Mouse (Mus musculus) CH12.LX (cell line): Measurements from ENCODE around the gene Ccno. TPM values are rescaled to one million over a fixed set of nuclear protein-coding genes. Genes with fewer than 3 reads are reported as not detected.

Experiments
- DNase-seq: peaks from one replicate; pipeline ENCODE4 v3.0.0-alpha.2; 2013; ENCODE audit errors: extremely low read depth
- H3K27ac ChIP-seq: 2 replicates; pipeline ENCODE4 v1.5.1; 2012; ENCODE audit warnings: low read depth, mild to moderate bottlenecking, control low read depth, moderate library complexity; ENCODE audit not compliant: insufficient read depth
- H3K27me3 ChIP-seq: replicated peaks from 2 replicates; pipeline ENCODE3; 2012; ENCODE audit warnings: inconsistent platforms
- H3K36me3 ChIP-seq, 2 experiments: replicated peaks in 1 of 2; 2 replicates each; pipeline versions ENCODE3 to v1.6.1; 2012; ENCODE audit warnings: inconsistent platforms in 1 of 2, low read length in 1 of 2, mild to moderate bottlenecking in 1 of 2, mixed read lengths in 1 of 2, moderate library complexity in 1 of 2; ENCODE audit not compliant: control insufficient read depth in 1 of 2, insufficient read depth in 1 of 2
- H3K4me1 ChIP-seq, 2 experiments: 2 replicates each; pipeline ENCODE4 v1.6.1; 2012; ENCODE audit warnings: inconsistent platforms in 1 of 2, moderate library complexity in 1 of 2; ENCODE audit not compliant: insufficient read depth in 2 of 2, control insufficient read depth in 1 of 2
- H3K4me2 ChIP-seq: 2 replicates; pipeline ENCODE4 v1.6.1; 2012; ENCODE audit warnings: low read depth, mild to moderate bottlenecking, control low read depth; ENCODE audit not compliant: poor library complexity, insufficient read depth, severe bottlenecking
- H3K4me3 ChIP-seq, 3 experiments: fragments of 150-350 bp in 1 of 3; sonication (generic) in 1 of 3; replicated peaks in 1 of 3; 2 replicates each; pipeline versions ENCODE3 to v1.5.1; 2011 to 2012; ENCODE audit warnings: low read depth in 2 of 3, low read length in 2 of 3, mild to moderate bottlenecking in 2 of 3, moderate library complexity in 2 of 3, control low read depth in 1 of 3, improper control_type of control experiment in 1 of 3, inconsistent platforms in 1 of 3, mixed read lengths in 1 of 3; ENCODE audit not compliant: poor library complexity in 1 of 3
- H3K79me2 ChIP-seq: replicated peaks from 2 replicates; pipeline ENCODE4 v1.6.1; 2012; ENCODE audit warnings: mild to moderate bottlenecking, moderate library complexity; ENCODE audit not compliant: control insufficient read depth, poor library complexity, insufficient read depth, severe bottlenecking; ENCODE audit errors: extremely low read depth
- H3K9ac ChIP-seq: 2 replicates; pipeline ENCODE4 v1.6.1; 2012; ENCODE audit warnings: low read depth, mild to moderate bottlenecking, control low read depth, moderate library complexity; ENCODE audit not compliant: insufficient read depth
- H3K9me3 ChIP-seq: replicated peaks from 2 replicates; pipeline ENCODE3; 2012; ENCODE audit warnings: low read length, inconsistent platforms, mixed read lengths
- BHLHE40 ChIP-seq: IDR thresholded peaks from 2 replicates; pipeline ENCODE4 v1.6.1; 2011; ENCODE audit warnings: mild to moderate bottlenecking, low read depth, low read length, improper control_type of control experiment
- CTCF ChIP-seq, 2 experiments: IDR thresholded peaks in 1 of 2; conservative IDR thresholded peaks in 1 of 2; 2 replicates each; pipeline ENCODE4 v1.5.1; 2011 to 2012; ENCODE audit warnings: low read depth in 2 of 2, low read length in 2 of 2, improper control_type of control experiment in 1 of 2, inconsistent platforms in 1 of 2, mild to moderate bottlenecking in 1 of 2, moderate library complexity in 1 of 2
- EP300 ChIP-seq: IDR thresholded peaks from 2 replicates; pipeline ENCODE4 v1.6.1; 2011; ENCODE audit warnings: low read length, improper control_type of control experiment
- ETS1 ChIP-seq: conservative IDR thresholded peaks from 2 replicates; pipeline ENCODE4 v1.6.1; 2012; ENCODE audit warnings: low read depth, mild to moderate bottlenecking, inconsistent platforms, low read length, improper control_type of control experiment, moderate library complexity
- IRF4 ChIP-seq: IDR thresholded peaks from 2 replicates; pipeline ENCODE4 v1.6.1; 2014; ENCODE audit warnings: low read depth, mild to moderate bottlenecking, inconsistent platforms, low read length, improper control_type of control experiment
- JUN ChIP-seq: IDR thresholded peaks from 2 replicates; pipeline ENCODE4 v1.6.1; 2011; ENCODE audit warnings: low read depth, mild to moderate bottlenecking, low read length, improper control_type of control experiment, moderate library complexity; ENCODE audit not compliant: insufficient read depth
- JUND ChIP-seq: conservative IDR thresholded peaks from 2 replicates; pipeline ENCODE4 v1.6.1; 2011; ENCODE audit warnings: low read depth, low read length, improper control_type of control experiment
- MAZ ChIP-seq: IDR thresholded peaks from 2 replicates; pipeline ENCODE4 v1.6.1; 2012; ENCODE audit warnings: low read depth, mild to moderate bottlenecking, inconsistent platforms, low read length, improper control_type of control experiment, moderate library complexity
- MEF2A ChIP-seq: IDR thresholded peaks from 2 replicates; pipeline ENCODE4 v1.6.1; 2014; ENCODE audit warnings: low read depth, mild to moderate bottlenecking, inconsistent platforms, low read length, improper control_type of control experiment, borderline replicate concordance
- MXI1 ChIP-seq: IDR thresholded peaks from 2 replicates; pipeline ENCODE4 v1.6.1; 2011; ENCODE audit warnings: mild to moderate bottlenecking, low read depth, low read length, improper control_type of control experiment
- NRF1 ChIP-seq: IDR thresholded peaks from 2 replicates; pipeline ENCODE4 v1.6.1; 2014; ENCODE audit warnings: low read depth, mild to moderate bottlenecking, inconsistent platforms, low read length, improper control_type of control experiment, moderate library complexity
- POLR2AphosphoS2 ChIP-seq: IDR thresholded peaks from 2 replicates; pipeline ENCODE4 v1.6.1; 2011; ENCODE audit warnings: low read depth, low read length, improper control_type of control experiment
- RAD21 ChIP-seq: IDR thresholded peaks from 2 replicates; pipeline ENCODE4 v1.6.1; 2011; ENCODE audit warnings: low read depth, mild to moderate bottlenecking, low read length, improper control_type of control experiment, moderate library complexity
- SIN3A ChIP-seq: IDR thresholded peaks from 2 replicates; pipeline ENCODE4 v1.6.1; 2012; ENCODE audit warnings: low read length, improper control_type of control experiment, inconsistent platforms
- SMC3 ChIP-seq: IDR thresholded peaks from 2 replicates; pipeline ENCODE4 v1.6.1; 2011; ENCODE audit warnings: low read depth, low read length, improper control_type of control experiment
- TCF12 ChIP-seq: IDR thresholded peaks from 2 replicates; pipeline ENCODE4 v1.6.1; 2014; ENCODE audit warnings: low read depth, mild to moderate bottlenecking, inconsistent platforms, low read length, improper control_type of control experiment
- UBTF ChIP-seq: IDR thresholded peaks from 2 replicates; pipeline ENCODE4 v1.6.1; 2012; ENCODE audit warnings: low read depth, mild to moderate bottlenecking, inconsistent platforms, low read length, improper control_type of control experiment, moderate library complexity
- USF1 ChIP-seq: IDR thresholded peaks from 2 replicates; pipeline ENCODE4 v1.6.1; 2014; ENCODE audit warnings: low read depth, mild to moderate bottlenecking, inconsistent platforms, low read length, improper control_type of control experiment
- USF2 ChIP-seq: conservative IDR thresholded peaks from 2 replicates; pipeline ENCODE4 v1.6.1; 2011; ENCODE audit warnings: low read depth, low read length, improper control_type of control experiment
- ZC3H11A ChIP-seq: IDR thresholded peaks from 2 replicates; pipeline ENCODE4 v1.6.1; 2012; ENCODE audit warnings: low read depth, mild to moderate bottlenecking, inconsistent platforms, low read length, improper control_type of control experiment
- dilution Hi-C: fragments of 300-500 bp; cut with MboI; formaldehyde crosslinking; loops from 2 replicates; pipeline ENCODE4 v1.14.3; 2020; ENCODE audit warnings: low sequenced_read_pairs; ENCODE audit not compliant: extremely low pct_unique_long_range_greater_than_20kb, extremely low pct_ligation_motif_present
- in situ Hi-C: fragments of 300-500 bp; cut with MboI; formaldehyde crosslinking; loops from 3 replicates; pipeline ENCODE4 v1.14.3; 2019; ENCODE audit warnings: low sequenced_read_pairs, low pct_ligation_motif_present, low pct_unique_long_range_greater_than_20kb, mixed read lengths
- polyA plus RNA-seq: library from polyadenylated mRNA; unstranded; fragments of >175 nt; gene quantifications from 2 replicates; pipeline ENCODE4 v1.2.1, GENCODE M21; 2012; ENCODE audit warnings: low read depth; ENCODE audit not compliant: insufficient read length
- total RNA-seq, 2 experiments: library from RNA; depleted of rRNA; stranded (reverse); fragments of 300-350 nt in 1 of 2; fragments of >200 nt in 1 of 2; gene quantifications; 2 replicates each; pipeline ENCODE4 v1.2.3; 2012 to 2014

Ccno gene
- total and polyA plus RNA-seq, 3 experiments, result 0.16 to 0.54 (median 0.21) TPM

GRCm38 (mm10) chr13:112994191-112994590, 6.6 kb downstream of the Ccno start:
- peak overlapping the region; percentile 54 for H3K4me2 ChIP-seq
- peaks cover 78% of the 10 kb centered on the region for H3K27me3 ChIP-seq
- dilution Hi-C loops, result no loop called here
- H3K9me3 ChIP-seq, result no peaks in the 10 kb centered on the region
- no peaks in the 10 kb centered on the region for H3K79me2 ChIP-seq
- peak overlapping the region in 1 of 3 experiments; percentile 21 for H3K4me3 ChIP-seq
- DNase-seq, result peak; percentile 56
- in situ Hi-C loops, result no loop called here
- TF ChIP-seq JUND (no peak), SMC3 (peak; percentile 73), MEF2A (0 out of 2 replicates have a peak, but pooled peaks have one; percentile 22), RAD21 (peak; percentile 76), NRF1 (0 out of 2 replicates have a peak, but pooled peaks have one; percentile 16), MXI1 (no peak), IRF4 (peak; percentile 36; the same call in 1 of the 2 replicates), CTCF (conservative IDR thresholded peaks at IDR 0.05 in 1 of 2, IDR thresholded peaks at IDR 0.05 in 1 of 2; ENCODE audit: low read depth in 2 of 2, low read length in 2 of 2) (peak; percentile 45 to 82; a peak in 3 of 4 replicates), USF1 (no peak), ZC3H11A (no peak), MAZ (0 out of 2 replicates have a peak, but pooled peaks have one; percentile 19)
- H3K4me1 ChIP-seq, result peaks cover 0 to 40% of the 10 kb centered on the region in 2 experiments; a peak in 2 of 4 replicates
- no peaks in the 10 kb centered on the region for H3K36me3 ChIP-seq
- H3K9ac ChIP-seq, result no peak overlapping the region
- no peak overlapping the region for H3K27ac ChIP-seq

DNA sequence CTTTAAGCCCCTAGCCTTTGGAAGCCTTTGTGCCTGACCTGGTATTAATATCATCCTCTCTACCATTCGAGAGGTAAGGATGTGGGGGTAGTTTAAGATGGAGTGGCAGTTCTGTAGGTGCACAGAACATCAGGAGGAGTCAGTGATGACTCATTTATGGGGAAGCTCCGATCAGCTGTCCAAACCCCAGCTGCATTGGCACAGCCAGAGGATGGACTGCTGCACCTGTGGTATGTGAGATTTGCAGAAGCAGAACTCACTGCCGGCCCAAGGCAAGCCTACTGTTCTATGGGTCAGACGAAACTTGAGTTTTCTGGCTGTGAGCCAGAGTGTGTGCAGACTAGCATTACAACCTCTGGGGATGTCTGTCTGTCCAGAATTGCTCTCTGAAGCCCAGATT, 8.8 kb downstream of the Ccno start:
- no peak overlapping the region for H3K4me3 ChIP-seq
- no peaks in the 10 kb centered on the region for H3K36me3 ChIP-seq
- no peak overlapping the region for H3K27ac ChIP-seq
- H3K79me2 ChIP-seq, result no peaks in the 10 kb centered on the region
- no peaks in the 10 kb centered on the region for H3K9me3 ChIP-seq
- H3K9ac ChIP-seq, result no peak overlapping the region
- H3K4me1 ChIP-seq, result peaks cover 0 to 45% of the 10 kb centered on the region in 2 experiments; a peak in 2 of 4 replicates
- TF ChIP-seq SIN3A, result 0 out of 2 replicates have a peak, but pooled peaks have one; percentile 51
- 0 out of 2 replicates have a peak, but pooled peaks have one; percentile 23 for TF ChIP-seq JUN
- TF ChIP-seq ETS1, result peak; percentile 90
- peak; percentile 47 for TF ChIP-seq EP300
- TF ChIP-seq BHLHE40, result peak; percentile 43; the same call in 1 of the 2 replicates
- no peak for TF ChIP-seq POLR2AphosphoS2
- TF ChIP-seq IRF4, result 0 out of 2 replicates have a peak, but pooled peaks have one; percentile 46
- TF ChIP-seq JUND, result peak; percentile 57; the same call in 1 of the 2 replicates
- TF ChIP-seq TCF12, result peak; percentile 70
- no peak for TF ChIP-seq UBTF
- TF ChIP-seq USF2, result no peak
- dilution Hi-C loops (no loop called here), in situ Hi-C loops (no loop called here)
- peak; percentile 37 for DNase-seq
- no peak overlapping the region for H3K4me2 ChIP-seq
- peaks cover 56% of the 10 kb centered on the region for H3K27me3 ChIP-seq
